Mouse (Mus musculus): Measurements from ENCODE around the gene Ccr1.

The Ccr1 gene

DNA sequence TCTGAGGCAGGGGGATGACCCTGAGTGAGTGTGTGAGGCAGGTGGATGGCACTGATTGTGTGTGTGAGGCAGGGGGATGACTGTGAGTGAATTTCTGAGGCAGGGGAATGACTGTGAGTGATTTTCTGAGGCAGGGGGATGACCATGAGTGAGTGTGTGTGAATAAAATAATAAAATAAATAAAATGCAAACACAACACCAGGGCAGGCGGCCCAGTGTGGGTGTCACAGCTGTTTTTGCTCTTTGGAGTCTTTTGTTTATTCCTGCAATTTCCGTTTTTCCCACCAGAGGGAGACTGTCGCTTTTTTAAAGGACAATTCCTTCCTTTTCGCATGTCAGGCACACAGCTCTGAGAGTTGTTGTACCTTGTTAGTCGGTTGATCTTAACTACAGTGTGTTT, 42.5 kb downstream of the Ccr1 start:
- DNase-seq (ENCODE audit: low spot score): peak; percentile 77

DNA sequence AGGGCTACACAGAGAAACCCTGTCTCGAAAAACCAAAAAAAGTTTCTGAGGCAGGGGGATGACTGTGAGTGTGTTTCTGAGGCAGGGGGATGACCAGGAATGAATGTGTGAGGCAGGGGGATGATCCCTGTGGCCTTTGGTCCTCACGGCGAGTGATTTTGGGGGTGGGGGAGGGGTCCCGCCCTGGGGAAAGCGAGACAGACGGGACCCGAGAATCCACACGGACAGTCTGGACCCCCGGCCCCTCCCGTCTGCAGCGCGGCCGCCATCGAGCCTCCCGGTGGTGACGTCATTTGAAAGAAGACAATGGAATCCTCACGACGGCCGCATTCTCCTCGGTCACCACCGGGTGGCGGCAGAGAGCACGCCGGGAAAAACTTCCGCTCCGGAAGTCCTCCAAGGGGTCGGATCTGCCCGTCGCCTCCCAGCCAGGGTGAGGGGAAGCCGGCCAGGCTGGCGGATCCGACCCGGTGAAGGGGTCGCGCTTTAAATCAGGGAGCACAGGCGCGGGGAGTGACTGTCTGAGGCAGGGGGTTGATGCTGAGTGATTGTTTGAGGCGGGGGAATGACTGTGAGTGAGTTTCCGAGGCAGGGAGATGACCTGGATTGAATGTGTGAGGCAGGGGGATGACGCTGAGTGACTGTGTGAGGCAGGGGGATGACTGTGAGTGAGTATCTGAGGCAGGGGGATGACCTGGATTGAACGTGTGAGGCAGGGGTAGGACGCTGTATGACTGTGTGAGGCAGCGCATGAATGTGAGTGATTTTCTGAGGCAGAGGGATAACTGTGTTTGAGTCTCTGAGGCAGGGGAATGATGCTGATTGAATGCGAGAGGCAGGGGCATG, 43.2 kb downstream of the Ccr1 start:
- DNase-seq (ENCODE audit: low spot score): peak; percentile 49

DNA sequence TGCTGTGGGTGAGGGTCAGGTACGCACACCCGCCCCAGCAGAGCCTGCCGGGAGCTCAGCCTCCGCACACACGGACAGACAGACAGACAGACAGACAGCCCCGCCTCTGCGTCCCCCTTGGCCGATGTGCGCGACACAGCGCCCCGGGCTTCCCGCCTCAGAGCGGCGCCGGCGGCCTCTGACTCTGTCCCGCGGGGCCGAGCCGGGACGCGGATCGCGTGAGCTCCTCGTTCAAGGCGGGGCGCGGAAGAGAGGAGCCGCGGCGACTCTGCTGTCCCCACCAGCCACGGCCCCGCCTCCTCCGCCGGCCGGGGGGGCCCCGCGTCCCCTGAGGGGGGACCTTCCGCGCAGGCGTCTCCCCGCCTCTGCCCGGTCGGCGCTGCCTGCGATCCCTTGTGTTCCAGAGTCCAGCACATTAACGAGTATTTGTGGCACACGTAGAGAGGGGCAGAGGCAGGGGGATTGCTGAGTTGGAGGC, 43.9 kb downstream of the Ccr1 start:
- peak; percentile 83 for DNase-seq (ENCODE audit: low spot score)

DNA sequence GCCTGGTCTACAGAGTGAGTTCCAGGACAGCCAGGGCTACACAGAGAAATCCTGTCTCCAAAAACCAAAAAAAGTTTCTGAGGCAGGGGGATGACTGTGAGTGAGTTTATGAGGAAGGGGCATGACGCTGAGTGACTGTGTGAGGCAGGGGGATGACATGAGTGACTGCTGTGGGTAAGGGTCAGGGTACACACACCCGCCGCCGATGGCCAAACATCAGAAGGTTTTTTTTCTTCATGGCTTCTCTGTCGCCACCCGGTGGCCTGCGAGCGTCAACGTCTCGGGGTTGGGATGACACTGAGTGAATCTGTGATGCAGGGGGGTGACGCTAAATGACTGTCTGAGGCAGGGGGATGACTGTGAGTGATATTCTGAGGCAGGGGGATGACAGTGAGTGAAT, 44.5 kb downstream of the Ccr1 start:
- DNase-seq (ENCODE audit: low spot score): peak; percentile 90

DNA sequence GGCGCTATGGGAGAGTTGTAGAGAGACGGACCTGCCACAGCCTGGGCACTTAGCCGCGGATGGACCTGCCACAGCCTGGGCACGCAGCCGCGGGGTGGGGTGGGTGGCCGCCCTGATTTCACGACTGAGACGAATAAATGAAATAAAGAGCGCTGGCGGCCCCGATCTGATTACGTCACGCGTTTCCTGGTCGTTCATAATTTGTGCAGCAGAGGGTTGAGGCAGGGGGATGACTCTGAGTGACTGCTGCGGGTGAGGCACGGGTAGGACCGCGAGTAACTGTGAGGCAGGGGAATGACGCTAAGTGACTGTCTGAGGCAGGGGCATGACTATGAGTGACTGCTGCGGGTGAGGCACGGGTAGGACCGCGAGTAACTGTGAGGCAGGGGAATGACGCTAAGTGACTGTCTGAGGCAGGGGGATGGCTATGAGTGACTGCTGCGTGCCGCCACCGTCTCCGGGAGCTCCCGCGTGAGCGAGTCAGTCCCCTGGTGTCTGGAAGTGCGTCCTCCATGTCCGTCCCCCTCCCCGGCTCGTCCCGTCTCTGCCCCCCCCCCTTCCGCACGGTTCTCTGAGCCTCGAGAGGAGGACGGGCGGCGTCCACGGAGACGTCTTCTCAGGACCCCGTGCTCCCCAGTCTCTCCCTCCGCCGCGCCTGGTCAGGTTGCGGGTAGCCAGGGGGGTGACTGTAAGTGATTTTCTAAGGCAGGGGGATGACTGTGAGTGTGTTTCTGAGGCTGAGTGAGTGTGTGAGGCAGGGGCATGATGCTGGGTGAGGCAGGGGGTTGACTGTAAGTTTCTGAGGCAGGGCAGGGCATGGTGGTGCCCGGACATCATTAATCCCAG, 45.1 kb downstream of the Ccr1 start:
- DNase-seq (ENCODE audit: low spot score): peak; percentile 38
